Mouse (Mus musculus): ENCODE measurements around the gene Cnnm4.
A peak's percentile ranks its signal among the peaks of the same experiment; 100 is the strongest.

Cnnm4 gene

DNA sequence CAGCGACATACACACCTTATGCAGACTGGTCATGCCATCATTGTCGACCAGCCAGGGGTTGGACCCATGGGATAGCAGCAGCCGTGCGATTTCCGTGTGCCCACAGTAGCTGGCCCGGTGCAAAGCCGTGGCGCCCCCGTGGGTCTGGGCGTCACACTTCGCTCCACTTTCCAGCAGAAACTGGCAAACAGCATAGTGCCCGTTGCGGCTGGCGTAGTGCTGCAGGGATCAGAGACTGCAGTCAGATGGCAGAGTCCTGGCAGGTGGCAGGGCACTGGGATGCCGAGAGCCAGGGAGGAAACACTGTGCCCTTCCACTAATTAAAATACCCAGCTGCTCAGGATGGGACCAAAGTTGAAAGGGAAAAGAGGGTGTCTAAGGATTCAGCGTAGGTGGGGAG, 70.4 kb downstream of the Cnnm4 start:
- DNase-seq (ENCODE audit: low read depth, low spot score), result no peak

GRCm38 (mm10) chr1:36542925-36543324, 71.5 kb downstream of the Cnnm4 start:
- no peak for DNase-seq (ENCODE audit: low read depth, low spot score)

DNA sequence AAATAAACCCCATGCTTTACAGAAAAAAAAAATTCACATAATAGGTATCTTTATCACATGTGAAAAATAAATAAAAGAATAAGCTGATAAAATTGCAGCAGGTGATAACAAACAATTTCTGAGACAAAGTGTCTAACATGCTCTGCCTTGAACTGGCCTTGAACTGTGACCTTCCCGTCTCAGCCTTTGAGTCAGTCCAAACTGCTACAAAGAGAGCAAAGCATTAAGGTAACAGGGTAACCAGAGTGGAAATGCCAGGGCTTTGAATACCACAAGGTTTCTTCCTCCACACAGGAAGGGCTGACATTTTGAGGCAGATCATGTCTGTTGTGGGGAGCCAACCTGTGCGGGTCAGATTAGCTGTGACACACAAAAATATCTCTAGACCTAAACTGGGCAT, 74.0 kb downstream of the Cnnm4 start:
- no peak for DNase-seq (ENCODE audit: low read depth, low spot score)

DNA sequence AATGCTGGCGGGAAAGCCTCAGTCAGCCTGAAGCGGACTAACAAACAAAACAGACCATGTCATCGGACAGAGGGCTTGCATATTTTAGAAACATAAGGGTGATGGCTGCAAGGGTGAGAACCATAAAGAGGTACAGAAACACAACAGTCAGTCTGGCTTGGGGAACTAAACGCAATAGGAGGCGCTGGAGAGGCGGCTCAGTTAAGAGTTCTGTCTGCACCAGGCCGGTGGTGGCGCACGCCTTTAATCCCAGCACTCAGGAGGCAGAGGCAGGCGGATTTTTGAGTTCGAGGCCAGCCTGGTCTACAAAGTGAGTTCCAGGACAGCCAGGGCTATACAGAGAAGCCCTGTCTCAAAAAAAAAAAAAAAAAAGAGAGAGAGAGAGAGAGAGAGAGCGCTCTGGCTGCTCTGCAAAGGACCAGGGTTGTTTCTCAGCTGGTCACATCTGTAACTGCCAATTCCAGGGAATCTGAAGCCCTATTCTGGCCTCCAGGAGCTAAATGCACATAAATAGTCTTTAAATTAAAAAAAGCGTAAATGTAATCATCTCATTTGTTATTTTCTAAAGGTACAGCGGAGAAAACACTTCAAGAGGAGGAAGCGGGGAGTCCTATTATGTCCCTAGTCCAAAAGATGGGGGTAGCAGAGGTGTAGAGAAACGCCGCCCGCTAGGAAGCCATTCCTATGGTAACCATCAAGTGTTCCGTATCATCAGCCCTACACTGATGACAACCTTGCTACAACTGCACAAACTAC, 74.6 kb downstream of the Cnnm4 start:
- DNase-seq (ENCODE audit: low read depth, low spot score), result no peak

- peak; percentile 97 for DNase-seq (ENCODE audit: low read depth, low spot score)
These were observed 75.6 kb downstream of the Cnnm4 start, which contains the start of gene Ankrd39 for GRCm38 (mm10) chr1:36546888-36547471. Gene Ankrd39, minus strand, starts transcription at chr1:36547445.

- DNase-seq (ENCODE audit: low read depth, low spot score), result no peak
These were observed 76.7 kb downstream of the Cnnm4 start for GRCm38 (mm10) chr1:36547981-36548598.

DNA sequence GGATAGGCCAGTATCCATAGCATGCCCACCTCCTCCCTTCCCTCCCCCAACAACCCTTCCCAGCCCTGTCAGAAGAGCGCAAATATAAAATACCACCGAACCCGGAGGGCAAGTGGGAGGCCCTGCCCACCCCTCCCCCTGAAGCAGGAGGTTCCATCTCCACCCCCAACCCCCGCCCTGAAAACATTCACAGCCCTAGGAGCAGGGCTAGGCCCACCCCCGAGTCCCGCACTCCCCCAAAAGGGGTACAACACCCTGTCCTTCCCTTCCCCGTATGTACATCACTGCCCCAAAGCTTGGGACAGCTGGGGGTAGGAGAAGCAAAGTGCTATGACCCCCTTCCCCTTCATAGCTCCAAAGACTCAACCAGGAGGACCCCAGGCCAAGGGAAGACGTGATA, 77.4 kb downstream of the Cnnm4 start:
- no peak for DNase-seq (ENCODE audit: low read depth, low spot score)

DNA sequence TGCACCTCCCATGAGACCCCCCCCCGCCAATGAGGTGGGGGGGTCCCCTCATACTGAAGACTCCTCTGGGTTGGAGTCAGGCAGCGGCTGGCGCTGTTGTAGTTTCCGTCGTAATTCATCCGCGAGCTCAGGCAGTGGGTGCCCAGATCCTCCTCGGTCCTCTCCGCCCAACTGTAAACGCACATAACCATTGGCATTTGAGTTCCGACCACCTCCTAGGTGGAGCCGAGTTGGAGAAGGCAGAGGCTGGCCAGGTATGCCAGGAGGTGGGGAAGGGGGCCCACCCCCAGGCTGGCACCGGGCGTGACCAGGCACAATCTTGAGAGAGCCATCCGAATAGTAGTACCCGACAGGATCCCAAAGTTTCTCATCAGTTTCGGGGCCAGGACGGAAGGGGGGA, 78.1 kb downstream of the Cnnm4 start:
- DNase-seq (ENCODE audit: low read depth, low spot score), result no peak

GRCm38 (mm10) chr1:36550075-36550863, 78.8 kb downstream of the Cnnm4 start:
- no peak for DNase-seq (ENCODE audit: low read depth, low spot score)

DNA sequence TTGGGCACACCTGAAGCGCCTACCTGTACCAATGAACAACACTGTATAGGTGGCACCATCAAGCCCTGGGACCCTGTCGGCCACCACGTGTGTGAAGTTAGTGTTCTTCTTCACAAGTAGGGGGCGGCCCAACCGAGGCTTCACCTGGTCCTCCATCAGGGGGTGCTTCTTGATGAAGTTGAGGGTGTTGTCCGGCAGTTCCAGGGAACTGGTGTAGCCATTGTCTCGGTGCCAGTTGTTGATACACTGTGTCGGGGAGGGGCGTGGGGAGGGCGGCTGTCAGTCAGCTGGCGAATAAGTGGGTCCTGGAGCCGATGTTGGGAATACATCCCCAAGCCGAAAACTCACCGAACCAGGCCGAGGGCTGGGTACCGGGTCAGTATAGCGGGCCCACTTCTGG, 80.5 kb downstream of the Cnnm4 start:
- no peak for DNase-seq (ENCODE audit: low read depth, low spot score)

DNA sequence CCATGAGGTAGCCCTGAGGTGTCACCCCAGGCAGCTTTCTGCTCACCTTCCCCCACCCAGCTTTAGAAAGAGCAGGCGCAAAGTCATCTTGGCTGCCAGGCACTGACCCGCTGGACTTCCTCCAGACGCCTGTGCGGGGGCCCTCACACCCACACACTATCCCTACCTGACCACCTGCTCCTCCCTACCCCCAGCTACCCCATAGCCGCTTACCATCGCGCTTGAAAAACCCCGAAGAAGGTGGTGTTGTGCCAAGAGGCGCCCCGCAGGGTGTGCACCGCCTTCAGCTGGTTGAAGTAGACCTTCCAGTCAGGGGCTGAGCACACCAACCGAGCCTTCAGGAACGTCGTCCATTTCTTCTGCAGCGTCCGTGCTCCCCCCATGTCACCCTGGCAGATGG, 81.1 kb downstream of the Cnnm4 start:
- DNase-seq (ENCODE audit: low read depth, low spot score), result no peak

DNA sequence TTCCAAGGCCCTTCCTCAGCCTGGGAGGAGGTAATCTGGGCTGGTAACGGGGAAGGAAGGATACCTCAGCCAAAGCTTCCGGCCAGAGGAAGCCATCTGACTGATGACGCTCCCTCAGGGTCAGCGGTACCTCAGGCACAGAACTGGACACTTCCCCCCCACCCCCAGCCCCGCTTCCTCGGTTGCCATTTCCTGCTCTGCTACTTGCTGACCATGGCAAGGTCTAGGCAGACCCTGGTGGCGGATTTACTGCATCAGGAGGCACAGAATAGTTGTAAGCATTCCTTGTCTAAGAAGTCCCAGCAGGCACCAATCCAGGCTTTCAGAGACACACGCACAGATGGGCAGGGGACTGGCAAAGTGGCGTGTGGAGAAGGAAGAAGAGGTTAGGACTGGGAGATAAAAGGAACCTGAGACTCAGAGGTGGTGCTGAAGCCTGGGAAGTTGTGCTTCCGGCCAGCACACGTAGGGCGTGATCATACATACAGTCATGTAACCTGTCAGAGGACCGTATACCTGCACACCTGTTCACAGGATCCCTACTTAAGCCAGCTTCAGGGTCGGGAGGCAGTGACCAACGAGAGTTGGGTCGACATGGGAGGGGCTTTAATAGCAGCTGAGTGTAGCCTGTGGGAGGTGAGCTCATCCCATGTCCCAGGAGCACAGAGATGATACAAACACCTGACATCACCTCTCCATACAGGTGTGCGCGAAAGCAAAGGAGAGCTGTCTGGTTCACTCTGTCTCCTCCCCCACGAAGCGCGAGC, 83.4 kb downstream of the Cnnm4 start:
- DNase-seq (ENCODE audit: low read depth, low spot score), result no peak

- DNase-seq (ENCODE audit: low read depth, low spot score), result no peak
These were observed 84.5 kb downstream of the Cnnm4 start for GRCm38 (mm10) chr1:36555798-36556395.

- peak; percentile 83 for DNase-seq (ENCODE audit: low read depth, low spot score)
These were observed 85.4 kb downstream of the Cnnm4 start for GRCm38 (mm10) chr1:36556553-36557456.

GRCm38 (mm10) chr1:36557457-36558011, 86.1 kb downstream of the Cnnm4 start:
- DNase-seq (ENCODE audit: low read depth, low spot score), result peak; percentile 40

All from retina, postnatal 7 days (tissue).